Mouse (Mus musculus) bone marrow macrophage, adult 2 months (primary cell): ENCODE results near the gene Haao. TPM values are rescaled to one million over a fixed set of nuclear protein-coding genes. Genes with fewer than 3 reads are reported as not detected.

Experiments used
- H3K27ac ChIP-seq: 2 replicates; pipeline ENCODE4 v1.5.1; 2012; ENCODE audit warnings: low read depth, low read length; ENCODE audit not compliant: insufficient read depth
- H3K4me1 ChIP-seq: 2 replicates; pipeline ENCODE4 v1.6.1; 2012; ENCODE audit warnings: low read length; ENCODE audit not compliant: control insufficient read depth, insufficient read depth
- H3K4me3 ChIP-seq: 2 replicates; pipeline ENCODE4 v1.5.1; 2012; ENCODE audit warnings: mild to moderate bottlenecking, low read length, moderate library complexity; ENCODE audit not compliant: insufficient read depth
- CTCF ChIP-seq: IDR thresholded peaks from 2 replicates; pipeline ENCODE4 v1.5.1; 2012; ENCODE audit warnings: low read depth, mild to moderate bottlenecking, low read length, moderate library complexity
- POLR2A ChIP-seq: IDR thresholded peaks from 2 replicates; pipeline ENCODE4 v1.6.1; 2012; ENCODE audit warnings: mild to moderate bottlenecking, low read depth, low read length, borderline replicate concordance
- polyA plus RNA-seq: library from polyadenylated mRNA; stranded (reverse); fragments of >200 nt; gene quantifications from 2 replicates; pipeline ENCODE4 v1.2.4, GENCODE M21; 2012; ENCODE audit not compliant: missing spikeins, insufficient read depth, insufficient read length

Haao gene
- polyA plus RNA-seq, 1 experiment, result 1.6 TPM

DNA sequence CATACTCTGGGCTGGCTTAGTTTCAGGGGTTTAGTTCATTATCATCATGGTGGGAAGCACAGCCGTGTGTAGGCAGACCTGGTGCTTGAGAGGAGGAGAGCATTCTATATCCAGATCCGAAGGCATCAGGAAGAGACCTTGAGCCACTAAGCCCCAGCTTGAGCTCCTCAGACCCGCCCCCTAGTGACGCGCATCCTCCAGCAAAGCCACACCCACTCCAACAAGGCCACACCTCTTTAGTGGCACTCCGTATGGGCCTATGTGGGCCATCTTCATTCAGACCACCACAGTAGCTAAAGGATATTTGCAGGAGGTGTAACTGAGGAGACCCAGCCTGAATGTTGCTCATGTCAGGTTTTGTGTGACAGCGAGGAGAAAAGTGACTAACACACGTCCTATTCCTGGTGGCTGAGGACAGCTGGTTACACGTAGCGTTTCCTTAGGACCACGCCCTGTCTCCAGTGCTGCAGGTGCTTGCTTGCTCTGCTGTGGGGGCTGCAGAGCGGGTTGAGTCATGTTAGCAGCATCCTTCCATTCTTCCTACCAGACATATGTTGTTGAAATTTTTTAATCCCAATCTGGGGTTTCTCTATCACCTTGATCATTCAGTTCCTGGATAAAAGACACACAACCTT, 6.6 kb upstream of the Haao start:
- H3K4me3 ChIP-seq, result no peak overlapping the region
- H3K27ac ChIP-seq, result no peak overlapping the region
- no peak for TF ChIP-seq POLR2A
- no peak for TF ChIP-seq CTCF
- peaks cover 7% of the 10 kb centered on the region for H3K4me1 ChIP-seq

DNA sequence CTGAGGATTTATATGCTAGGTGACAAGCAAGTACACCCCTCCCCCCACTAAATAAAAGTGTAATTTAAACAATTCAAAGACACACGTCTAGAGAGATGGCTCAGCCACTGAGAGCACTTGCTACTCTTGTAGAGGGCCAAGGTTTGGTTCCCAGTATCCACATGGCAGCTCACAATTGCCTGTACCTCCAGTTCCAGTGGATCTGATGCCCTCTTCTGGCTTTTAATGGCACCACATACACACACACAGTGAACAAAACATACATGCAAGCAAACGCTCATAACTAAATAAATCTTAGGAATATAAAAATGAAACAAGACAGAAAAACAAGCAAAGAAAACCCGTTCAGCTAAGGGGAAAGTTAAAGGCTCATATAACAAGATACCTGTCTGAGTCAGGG, 6.1 kb upstream of the Haao start:
- Histone ChIP-seq H3K4me3 (no peak overlapping the region), H3K27ac (no peak overlapping the region), H3K4me1 (peaks cover 7% of the 10 kb centered on the region)
- no peak for TF ChIP-seq POLR2A
- TF ChIP-seq CTCF, result no peak

DNA sequence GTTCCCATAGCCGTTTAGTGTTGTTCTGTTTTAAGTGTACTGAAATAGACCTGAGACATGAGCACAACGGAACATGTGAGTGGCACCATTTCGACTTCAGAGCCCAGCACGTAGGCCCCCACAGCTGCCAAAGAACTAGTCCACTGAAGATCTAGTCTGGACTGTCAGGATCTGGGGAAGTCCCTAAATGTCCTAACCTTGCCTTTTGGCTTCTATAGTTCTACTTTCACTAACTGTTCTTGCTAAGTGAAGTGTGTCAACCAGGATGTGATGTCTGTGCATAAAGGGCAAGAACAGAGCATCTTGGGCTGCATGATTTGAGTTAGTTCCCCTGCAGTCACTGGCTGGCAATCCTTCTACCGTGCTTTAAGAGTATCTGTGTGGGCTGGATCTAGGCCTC, 3.1 kb upstream of the Haao start:
- TF ChIP-seq POLR2A (no peak), CTCF (no peak)
- no peak overlapping the region for H3K4me3 ChIP-seq
- no peak overlapping the region for H3K27ac ChIP-seq
- H3K4me1 ChIP-seq, result peaks cover 21% of the 10 kb centered on the region

DNA sequence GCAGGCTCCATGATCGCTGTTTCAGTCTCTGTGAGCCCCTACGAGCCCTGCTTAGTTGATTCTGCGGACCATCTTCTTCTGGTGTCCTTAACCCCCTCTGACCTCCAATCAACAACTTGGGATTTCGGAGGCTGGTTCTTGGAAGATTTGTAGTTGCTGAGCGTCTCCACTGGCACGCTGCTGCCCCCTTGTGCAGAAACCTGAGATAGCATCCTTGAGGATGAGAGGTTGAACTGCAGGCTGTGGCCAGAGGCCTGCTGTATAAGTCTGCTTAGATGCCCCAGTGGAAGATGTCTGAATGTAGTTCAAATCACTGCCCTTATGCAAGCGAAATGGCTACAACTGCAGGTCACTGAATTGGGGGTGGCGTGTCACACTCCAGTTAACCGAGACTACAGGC, 2.7 kb upstream of the Haao start:
- Histone ChIP-seq H3K4me1 (peaks cover 24% of the 10 kb centered on the region), H3K27ac (no peak overlapping the region), H3K4me3 (no peak overlapping the region)
- TF ChIP-seq POLR2A (no peak), CTCF (peak; percentile 89)

DNA sequence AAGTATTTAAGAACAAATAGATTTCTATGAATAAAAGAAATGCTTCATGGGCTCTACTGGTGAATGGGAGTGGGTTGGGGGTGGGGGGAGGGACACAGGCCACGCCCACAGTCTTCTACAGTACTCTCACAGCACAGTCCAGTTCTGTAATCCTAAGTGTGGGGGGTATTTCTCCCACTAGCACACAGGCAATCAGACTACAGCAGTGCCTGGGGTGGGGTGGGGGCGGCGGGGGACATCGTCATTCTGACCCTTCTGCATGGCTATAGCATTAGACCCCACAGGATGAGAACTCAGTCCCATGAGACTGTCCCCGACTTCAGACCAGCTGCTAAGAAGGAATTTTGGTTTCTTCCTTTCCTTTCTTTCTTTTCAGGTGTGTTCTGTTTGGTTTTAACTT, 2.0 kb upstream of the Haao start:
- Histone ChIP-seq H3K4me3 (no peak overlapping the region), H3K27ac (no peak overlapping the region), H3K4me1 (peaks cover 24% of the 10 kb centered on the region)
- TF ChIP-seq CTCF (no peak), POLR2A (no peak)

DNA sequence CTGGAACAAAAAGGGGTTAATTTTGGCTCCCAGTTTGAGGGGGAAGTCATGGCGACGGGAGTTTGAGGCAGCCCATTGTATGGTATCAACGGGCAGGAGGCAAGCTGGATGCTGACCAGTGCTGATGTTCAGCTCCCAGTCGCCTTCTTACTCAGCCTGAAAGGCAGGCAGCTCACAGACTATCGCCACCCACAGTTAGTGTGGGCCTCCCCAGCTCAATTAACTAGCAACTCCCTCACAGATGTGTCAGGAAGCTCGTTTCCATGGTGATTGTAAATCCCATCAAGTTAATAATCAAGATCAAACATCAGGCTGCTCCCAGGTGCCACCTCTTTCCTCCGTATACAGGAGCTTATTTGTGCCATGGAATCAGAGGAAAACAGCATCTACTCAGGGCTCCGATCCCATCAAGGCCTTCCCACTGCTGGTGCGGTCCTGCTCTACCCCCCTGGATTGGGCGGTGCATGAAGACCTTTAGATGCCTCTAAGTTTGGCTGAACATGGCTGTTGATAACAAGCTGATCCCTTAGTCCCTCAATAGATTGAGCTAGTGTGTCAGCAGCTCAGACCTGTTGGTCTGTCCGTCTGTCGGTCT, 1.4 kb upstream of the Haao start:
- Histone ChIP-seq H3K4me3 (no peak overlapping the region), H3K27ac (no peak overlapping the region), H3K4me1 (peaks cover 24% of the 10 kb centered on the region)
- no peak for TF ChIP-seq CTCF

DNA sequence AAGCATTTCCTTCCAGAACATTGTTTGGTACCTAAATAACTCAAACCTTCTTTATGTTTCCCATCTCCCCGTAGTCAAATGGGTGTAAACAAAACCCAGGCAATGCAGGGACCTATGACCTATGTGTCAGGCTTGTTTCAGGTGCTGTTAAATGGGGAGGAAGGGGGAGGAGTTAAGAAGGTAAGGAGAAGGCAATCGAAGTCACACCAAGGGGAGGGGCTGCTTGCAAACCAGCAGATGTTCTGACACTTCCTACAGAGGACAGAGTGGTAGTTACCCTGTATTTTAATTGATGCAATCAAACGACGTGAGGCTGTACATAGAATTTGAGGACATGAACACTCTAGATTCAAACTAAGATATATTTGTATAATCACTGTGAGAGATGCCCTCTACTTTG, 719 bp upstream of the Haao start:
- H3K4me1 ChIP-seq, result peaks cover 24% of the 10 kb centered on the region
- no peak overlapping the region for H3K4me3 ChIP-seq
- H3K27ac ChIP-seq, result no peak overlapping the region
- no peak for TF ChIP-seq POLR2A
- TF ChIP-seq CTCF, result no peak

DNA sequence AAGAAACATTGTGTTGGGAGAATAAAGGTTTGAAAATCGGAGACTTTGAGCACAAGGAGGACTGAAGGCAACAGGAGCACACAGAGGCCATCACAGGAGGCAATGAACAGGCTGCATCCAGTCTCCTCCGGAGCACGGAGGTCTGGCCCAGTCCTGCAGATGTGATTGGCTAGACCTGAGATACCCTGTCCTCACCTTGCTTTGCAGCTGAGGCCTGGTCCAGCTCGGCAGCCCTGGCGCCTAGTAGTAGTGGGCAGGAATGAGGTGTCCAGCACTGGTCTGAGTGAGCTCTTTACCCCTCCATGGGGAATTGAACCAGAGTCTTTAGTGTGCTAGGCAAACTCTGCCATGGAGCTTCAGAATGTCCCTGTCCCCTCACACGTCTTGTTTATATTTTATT, 663 bp downstream of the Haao start:
- Histone ChIP-seq H3K4me1 (peaks cover 24% of the 10 kb centered on the region), H3K27ac (no peak overlapping the region), H3K4me3 (no peak overlapping the region)
- TF ChIP-seq CTCF (no peak), POLR2A (no peak)

DNA sequence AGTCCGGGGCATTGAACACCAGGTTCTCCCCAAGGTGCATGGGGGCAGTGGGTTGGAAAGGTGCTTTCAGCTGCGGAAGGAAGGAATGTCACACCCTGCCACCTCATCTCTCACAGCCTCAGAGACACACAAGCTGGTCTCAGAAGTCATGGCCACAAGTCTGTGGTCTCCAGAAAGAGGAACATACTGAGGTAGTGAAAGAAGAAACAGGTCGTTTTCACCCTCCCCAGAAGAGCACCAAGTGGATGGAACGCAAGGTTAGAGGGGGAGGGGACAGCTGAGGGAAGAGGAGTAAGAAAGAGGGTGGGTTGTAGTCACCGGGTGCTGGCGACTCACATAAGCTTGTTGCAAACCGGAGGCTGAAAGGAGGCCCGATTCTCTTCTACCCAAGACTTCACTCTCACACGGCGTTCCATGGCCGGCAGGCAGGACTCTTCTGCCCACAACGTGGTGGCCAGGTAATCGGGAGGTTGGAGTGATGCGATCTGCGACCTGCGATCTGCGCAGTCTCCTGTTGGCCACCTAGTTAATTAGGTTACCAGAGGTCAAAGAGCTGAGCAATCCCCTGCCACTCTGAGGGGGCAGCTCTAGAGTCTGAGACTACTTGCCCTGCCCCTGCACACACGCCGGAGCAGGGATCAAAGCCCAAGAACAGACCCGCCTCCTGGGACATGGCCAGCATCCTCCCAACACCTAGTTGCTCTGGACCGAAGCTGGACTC, 1.3 kb downstream of the Haao start:
- TF ChIP-seq POLR2A, result no peak
- no peak for TF ChIP-seq CTCF
- H3K27ac ChIP-seq, result no peak overlapping the region
- peaks cover 24% of the 10 kb centered on the region for H3K4me1 ChIP-seq
- no peak overlapping the region for H3K4me3 ChIP-seq

DNA sequence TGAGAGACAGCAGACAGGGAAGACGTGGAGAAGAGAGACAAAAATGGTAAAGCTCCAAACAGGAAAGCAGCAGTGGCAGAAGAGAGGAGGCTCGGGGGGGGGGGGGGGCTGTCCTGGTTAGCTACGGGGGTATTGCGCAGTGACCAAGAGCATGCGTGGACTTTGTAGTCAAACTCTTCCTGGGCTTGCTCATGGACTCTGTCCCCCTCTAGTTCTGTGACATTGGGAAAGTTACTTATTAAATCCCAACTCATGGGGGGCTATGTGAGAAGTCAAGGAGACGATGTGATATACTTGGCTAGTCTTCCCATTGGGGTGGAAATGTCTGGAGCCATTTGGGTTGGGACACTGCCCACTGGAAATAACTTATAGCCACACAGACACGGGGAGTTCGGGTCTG, 2.2 kb downstream of the Haao start:
- Histone ChIP-seq H3K27ac (no peak overlapping the region), H3K4me3 (no peak overlapping the region), H3K4me1 (peaks cover 17% of the 10 kb centered on the region)
- TF ChIP-seq CTCF, result no peak
- TF ChIP-seq POLR2A, result no peak
